Mouse (Mus musculus) embryo, embryonic 11 days (tissue): ENCODE results near the gene Glyctk.
"Not testable (repeated sequence)": the region's sequence is repeated elsewhere in the genome, so short reads cannot be mapped to it uniquely, and the experiment has no call there.

Experiments used
- DNase-seq: peaks from one replicate; pipeline ENCODE4 v3.0.0-alpha.2; 2015

Gene Glyctk

DNA sequence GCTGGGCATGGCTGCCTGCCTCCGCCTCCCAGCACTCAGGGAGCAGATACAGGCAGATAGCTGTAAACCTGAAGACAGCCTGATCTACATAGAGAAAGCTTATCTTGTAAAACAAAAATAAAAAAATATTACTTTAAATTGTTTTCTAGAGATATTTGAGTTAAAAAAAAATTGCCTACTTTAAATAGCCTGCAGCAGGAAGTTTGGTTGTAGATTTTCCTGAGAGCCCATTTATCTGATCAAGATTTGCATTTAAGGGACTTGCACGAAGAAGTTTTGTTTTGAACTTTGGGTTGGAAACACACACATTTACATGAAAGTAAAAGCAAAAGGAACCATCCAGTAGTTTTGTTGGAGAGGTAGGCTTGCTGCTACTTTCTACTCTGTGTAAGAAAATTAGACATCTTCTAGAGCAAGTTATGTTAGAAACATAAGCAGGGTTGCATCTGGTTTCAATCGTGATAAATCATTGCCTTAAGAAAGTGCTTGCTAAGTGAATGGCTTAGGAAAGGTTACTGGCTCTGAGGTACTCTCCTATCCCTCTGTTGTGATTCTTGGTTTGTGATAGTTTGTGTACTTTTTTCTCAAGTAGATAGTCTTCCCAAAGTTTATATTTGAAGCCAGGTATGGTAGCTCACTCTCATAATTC lies 17.7 kb upstream of the Glyctk start:
- DNase-seq, result no peak

DNA sequence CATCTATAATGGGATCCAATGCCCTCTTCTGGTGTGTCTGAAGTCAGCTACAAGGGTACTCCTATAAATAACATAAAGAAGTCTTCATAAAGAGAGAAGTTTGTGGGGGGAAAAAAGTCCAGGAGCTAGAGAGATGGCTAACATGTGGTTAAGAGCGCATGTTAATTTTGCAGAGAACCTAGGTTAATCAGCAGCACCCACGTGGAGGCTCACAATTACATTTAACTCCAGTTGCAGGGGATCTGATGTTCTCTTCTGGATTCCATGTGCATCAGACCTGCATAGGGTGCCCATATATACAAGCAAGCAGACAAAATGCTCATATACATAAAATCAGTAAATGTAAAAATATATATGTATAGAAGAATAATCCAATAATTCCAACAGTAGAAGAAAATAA lies 15.4 kb upstream of the Glyctk start:
- DNase-seq, result no peak

DNA sequence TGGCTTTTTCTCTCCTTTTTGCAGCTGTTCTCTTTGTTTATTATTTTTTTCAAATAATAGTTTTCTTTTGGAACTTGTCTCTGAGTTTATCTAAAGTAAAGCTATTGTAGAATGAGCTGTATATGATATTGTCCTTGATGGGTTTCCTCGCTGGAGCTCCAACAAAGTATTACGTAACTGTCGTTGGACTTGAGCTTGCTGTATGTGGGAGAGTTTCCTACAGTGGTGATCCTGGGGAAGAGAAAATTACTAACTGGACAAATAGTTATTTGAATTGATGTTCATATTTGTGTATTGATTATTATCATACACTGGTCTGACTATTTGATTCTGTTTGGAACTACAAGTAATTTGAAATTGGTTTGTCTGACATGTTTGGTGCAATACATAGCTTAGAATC lies 14.6 kb upstream of the Glyctk start:
- no peak for DNase-seq

DNA sequence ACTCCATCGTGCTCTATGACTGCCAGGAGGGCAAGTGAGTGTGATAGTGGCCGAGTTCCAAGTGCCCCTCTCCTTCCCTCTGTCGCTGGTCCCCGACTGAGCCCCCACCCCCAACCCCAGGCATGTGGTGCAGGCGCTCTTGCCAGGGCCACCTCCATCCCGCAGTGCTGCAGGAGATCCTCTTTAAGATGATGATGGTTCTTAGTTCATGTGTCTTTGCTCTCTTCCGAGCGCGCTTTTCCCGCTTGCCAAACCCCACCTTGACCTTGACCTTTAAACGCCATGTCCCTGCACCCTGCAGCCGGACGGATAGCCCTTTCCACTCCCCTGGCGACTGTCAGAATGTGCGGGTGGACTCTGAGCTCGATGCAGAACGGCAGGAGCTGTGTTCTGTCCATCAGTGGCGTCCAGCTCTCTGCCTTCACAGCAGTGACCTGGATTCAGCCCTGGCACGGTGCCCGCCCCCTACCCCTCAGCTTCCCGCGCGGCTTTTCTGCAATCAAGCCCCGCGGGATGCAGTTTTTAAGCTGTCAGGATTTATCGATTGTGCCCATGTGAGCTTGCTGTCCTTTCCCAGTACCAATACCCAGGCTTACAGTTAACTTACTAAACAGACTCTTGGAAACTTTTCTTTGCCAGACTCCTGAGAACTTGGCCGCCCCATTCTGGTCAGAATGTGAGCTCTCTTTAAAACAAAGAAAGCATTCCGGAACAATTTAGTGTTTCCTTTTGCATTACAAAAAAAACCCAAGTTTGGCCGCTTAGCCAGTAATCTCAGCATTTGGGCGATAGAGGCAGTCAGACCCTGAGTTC lies 13.6 kb upstream of the Glyctk start:
- peak; percentile 66 for DNase-seq

DNA sequence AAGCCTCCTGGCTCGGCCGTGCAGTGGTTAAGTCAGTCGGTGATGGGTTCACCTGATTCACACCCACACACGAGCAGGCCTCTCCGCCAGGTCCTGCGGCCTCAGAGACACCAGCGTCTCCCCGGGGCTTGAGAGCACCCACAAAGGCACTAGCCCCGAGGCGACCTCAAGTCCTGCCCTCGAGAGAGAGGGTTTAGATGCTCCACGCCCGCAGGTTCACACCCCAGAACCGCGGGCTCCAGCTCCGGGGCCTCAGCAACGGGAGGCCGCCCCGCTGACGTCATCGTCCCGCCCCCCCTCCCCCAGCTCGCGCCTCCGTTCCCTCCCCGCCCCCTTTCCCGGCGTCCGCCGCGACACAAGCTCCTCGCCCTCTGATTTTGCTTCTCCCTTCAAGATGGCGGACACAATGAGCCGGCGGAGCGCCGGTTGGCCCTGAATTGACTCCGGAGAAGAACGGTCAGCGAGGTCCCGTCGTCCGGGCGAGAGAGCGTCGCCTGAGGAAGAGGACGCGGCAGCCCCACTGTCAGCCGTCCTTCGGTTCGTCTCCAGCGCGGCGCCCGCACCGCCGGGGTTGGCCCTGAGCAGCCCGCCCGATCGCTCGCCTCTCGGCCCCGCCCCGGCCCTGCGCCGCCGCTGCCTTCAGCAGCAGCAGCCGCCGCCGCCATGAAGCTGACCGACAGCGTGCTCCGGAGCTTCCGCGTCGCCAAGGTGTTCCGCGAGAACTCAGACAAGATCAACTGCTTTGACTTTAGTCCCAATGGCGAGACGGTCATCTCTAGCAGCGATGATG lies 12.8 kb upstream of the Glyctk start, which contains the start of gene Wdr82:
Gene Wdr82 (plus strand): TSS at position 373 of the 790 bp plus-strand sequence.
- peak; percentile 95 for DNase-seq

DNA sequence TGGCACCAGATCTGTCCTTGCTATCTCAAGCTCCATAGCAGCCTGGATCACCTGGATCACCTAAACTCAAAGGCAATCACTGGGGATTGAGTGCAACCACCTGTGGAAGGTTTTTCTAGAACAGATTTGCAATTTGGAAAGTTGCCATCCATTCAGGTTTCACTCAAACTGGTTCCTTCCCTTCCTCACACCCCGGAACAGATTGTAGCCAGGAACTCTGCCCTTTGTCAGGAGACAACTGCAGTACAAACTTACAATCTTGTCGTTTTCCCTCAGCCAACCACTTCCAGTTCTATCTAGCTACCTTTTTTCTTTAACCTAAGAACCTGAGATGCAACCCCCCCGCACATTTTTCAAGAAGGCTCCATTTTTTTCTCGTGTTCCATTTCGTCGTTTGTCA lies 12.0 kb upstream of the Glyctk start:
- no peak for DNase-seq

DNA sequence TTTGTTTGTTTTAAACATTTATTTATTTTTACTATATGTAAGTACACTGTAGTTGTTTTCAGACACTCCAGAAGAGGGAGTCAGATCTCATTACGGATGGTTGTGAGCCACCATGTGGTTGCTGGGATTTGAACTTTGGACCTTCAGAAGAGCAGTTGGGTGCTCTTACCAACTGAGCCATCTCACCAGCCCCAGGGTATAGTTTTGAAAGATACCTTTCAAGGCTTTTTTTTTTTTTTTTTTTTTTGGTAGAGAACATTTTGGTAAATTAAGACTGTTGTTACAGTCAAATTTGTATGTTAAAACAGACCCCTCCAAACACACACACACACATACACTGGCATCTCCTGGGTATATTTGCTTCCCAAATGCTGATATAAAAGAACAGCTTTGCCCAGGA lies 11.1 kb upstream of the Glyctk start:
- not testable (repeated sequence) for DNase-seq

DNA sequence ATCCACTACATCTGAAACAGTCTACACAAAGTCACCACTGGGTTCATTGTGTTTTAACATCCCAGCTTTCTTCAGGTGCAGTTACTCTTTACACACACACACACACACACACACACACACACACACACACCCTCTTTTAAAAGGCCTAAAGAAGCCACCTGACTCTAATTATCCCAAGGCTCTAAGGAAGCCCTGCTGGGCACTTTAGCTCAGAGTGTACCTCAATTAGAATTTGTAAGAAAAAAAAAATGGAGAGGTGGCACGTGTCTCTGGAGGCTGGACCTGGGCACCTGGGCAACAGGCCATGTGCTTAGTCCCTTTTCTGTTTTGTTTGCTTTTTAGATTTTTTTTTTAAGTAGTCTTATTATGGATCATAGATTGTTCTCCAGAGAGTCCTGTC lies 9.8 kb upstream of the Glyctk start:
- no peak for DNase-seq

DNA sequence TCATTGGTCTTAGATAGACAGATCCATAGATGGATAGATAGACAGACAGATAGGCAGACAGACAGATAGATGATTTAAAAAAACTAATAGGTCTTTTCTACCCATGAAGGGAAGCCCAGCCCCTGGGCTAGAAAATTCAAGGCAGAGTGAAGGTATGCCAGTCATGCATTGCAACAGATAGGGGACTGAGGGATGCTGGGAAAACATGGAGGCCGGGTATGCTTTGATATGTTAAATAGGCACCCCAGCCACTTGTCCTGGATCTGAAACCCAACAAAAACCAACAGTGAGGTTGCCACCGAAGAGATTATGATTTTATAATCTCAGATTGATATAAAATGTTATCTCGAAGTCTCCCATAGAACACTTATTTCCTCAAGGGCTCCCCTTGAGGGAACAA lies 9.3 kb upstream of the Glyctk start:
- DNase-seq, result no peak

DNA sequence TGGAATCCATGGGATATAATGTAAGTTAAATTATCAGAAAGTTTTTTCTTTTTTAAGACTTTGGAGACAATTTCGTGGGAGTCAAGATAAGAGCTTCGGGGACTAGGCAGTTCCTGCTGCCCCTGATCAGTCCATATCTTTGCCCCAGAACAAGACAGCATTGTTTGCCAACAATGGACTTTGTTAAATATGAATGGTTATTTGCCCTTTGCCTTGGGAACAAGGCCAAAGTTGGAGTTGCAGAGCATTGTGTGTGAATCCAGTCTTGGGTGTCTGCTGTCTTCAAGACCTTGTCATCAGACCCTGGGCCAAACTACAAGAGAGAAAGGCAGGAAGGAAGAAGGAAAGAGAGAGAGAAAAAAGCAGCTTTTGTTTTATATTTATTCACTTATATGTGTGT lies 8.8 kb upstream of the Glyctk start:
- no peak for DNase-seq

DNA sequence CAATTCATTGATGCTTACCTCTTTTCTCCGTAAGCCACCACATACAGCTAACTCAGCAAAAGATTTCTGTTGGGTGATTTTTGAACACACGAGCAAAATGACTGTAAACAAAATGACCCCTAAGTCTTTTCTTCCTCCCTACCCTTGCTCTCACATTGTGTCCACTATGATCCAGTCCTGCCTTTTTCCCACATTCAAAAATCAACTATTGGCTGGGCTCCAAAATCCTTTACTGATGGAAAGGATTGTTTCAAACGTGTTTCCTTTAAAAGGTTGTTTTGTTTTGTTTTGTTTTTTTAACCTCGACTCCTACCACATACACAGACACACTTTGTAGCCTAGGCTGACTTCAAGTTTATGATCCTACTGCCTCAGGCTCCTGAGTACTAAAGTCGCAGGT lies 2.5 kb upstream of the Glyctk start:
- no peak for DNase-seq

DNA sequence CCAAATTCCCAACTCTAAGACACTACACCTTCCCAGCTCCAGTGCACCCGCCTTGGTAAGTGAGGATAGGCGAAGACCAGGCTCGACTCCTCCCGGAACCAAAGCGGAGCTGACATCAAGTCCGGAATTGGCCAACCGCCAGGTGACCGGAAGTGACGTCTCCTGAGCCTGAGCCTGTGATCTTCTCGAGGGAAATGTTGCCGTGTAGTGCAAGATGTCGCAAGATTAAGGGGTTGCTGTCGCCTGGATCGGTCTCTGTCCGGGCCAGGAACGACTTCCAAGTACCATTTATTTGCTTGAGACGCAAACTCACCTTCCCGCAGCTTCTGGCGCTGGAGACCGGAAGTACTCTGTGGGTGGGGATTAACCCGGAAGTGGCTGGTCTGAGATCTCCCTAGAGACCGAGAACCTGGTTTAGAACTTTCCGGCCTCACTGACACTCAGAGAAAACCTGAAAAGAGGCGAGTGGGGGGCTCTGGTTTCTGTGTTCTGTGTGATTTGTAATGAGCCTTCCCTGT lies 1.9 kb upstream of the Glyctk start:
- peak; percentile 95 for DNase-seq

DNA sequence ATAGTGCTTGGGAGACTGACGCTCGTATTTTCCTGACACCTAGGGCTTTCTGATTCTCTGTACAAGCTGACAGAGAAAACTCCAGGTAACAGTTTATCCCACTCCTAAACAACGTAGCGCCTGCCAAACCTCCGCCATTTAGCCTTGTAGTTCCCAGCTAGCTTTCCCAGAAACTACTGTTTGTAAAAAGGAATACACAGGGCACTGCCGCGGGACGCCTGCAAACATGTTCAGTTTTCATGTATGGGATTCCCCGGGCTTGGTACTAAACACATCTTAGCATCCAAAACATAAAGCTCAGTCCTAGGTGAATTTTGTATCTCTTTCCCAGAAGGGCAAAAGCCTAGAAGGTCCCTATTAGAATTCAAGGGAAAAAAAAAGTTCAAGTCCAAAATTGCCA lies 1.3 kb upstream of the Glyctk start:
- DNase-seq, result no peak

DNA sequence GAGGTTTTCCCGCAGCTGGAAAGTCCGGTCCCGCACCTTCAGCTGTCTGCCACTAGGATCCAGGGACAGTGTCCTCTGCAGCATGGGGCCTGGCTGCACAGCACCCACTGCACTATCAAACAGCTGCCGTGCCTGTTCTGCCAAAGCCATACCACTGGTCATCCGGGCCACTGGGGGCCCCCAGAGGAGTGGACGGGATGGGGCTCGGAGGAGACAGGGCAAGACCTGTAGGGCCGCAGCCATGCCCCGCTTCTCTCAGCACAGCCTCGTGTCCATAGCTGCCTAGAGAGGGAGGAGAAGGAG lies 364 bp downstream of the Glyctk start:
- DNase-seq, result no peak

DNA sequence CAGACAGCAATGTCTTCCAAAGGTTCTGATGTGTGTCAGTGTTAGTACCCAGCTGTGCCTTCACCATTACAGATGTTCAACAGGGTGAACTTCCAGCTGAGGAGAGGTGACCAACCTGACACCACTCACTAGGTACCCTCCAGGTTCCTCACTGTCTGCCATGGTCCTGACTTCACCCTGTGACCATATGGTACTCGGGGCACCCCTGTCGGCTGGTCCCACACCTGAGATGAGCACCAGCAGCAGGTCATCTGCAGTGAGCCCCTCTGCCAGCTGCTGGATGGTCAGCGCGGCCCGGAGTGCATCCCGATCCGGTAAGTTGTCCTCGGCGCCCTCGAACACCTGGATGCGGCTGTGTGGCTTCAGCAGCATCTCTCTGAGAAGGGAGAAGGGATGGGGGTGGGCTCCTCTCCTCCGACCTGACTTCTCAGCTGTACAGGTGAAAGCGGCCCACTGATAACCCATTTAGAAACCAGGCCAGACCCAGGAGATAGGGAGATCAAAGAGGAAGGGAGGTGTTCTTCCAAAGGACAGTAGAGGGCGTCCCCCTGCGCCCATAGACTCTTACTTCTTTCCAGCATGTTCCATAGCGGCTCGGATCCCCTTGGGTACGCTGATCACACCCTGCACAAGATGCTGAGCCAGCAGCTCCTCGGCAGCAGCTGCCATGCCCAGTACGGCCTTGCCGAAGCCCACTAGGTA lies 866 bp downstream of the Glyctk start:
- no peak for DNase-seq

DNA sequence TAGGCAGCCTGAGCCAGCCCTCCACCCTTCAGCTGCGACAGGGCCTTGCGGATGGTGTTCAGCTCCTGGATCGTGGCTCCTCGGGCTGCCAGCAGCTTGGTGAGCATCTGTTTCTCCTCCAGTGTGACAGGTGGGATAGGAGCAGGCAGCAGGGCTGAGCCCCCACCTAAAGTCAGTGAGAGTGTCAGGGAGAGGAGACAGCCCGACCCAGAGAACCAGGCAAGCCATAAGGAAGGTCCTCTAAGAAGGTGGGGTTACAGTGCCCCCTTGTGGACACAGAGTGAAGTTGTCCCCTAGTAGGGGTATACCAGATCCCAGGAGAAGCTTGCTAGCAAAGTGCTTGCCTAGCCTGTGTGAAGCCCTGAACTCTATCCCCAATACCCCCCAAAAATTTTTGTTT lies 1.5 kb downstream of the Glyctk start:
- DNase-seq, result peak; percentile 79

DNA sequence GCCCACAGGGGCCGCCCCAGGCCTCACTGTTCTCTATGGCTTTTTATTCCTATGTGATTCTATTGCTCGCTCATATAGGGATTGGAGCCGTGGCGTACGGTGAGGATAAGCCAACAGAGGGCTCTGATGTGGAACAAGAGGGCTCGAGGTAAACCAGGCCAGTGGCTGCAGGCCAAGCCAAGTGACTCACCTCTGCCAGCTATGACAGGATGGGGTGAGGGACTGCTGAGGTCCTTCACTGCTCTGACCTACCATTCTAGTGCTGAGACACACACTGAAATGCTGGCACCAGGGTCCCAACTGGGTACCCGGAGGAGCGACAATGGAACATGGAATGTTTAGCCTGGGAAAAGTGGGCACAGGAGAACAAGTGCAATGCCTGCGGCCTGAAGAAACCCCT lies 3.8 kb downstream of the Glyctk start:
- no peak for DNase-seq

DNA sequence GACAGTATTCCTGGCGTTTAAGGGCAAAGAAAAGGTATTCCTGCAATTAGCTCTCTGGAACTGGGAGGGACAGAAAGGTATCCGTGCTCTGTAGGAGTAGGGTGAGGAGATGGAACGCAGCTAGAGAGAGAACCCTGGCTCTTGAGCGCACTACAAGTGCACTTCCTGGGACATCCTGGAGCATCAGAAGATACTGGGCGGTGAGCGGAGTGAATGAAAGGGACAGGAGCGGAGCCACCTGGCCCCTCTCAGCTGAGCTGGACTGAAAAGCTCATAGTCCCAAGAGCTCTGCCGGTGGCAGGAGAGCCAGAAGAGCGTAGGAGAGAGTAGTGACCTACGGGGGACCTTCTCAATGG lies 8.6 kb downstream of the Glyctk start:
- no peak for DNase-seq

DNA sequence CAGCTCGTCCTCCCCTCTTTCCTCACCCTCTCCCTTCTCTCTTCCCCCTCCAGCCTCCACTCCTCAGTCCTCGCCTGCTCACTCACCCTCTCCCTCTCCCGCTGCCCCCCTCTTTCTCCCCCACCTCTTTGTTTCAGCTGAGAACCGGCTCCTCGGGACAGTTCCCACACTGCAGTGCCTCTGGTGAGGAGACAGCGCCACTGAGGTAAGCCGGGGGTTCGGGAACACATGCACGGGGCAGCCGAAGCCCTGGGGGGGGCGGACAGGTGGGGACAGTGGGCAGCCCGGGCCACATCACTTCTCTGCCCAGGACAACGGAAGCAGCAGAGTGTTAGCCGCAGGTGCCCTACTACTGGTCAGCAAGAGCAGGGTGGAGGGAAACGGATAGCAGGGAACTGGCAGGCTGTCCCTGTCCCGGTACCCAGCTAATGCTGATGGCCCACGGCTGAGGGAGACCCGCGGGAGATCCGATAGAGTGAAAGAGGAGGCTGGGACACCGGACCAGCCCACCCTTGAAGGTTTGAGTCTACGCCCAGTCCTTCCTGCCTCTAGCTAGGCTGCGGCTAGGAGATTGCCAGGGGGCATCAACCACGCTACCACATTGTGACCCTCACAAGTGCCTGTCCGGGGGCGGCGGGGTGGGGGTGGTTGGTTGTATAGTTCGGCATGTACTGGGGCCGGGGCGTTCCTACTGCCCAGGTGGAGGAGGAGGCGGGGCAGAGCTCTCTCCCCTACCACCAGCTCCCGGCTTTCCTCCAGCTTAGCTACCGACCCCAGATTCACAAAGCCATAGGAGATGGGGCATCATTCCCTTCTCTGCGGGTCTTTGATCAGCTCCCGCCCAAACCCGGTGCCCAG lies 9.2 kb downstream of the Glyctk start:
- peak; percentile 70 for DNase-seq

DNA sequence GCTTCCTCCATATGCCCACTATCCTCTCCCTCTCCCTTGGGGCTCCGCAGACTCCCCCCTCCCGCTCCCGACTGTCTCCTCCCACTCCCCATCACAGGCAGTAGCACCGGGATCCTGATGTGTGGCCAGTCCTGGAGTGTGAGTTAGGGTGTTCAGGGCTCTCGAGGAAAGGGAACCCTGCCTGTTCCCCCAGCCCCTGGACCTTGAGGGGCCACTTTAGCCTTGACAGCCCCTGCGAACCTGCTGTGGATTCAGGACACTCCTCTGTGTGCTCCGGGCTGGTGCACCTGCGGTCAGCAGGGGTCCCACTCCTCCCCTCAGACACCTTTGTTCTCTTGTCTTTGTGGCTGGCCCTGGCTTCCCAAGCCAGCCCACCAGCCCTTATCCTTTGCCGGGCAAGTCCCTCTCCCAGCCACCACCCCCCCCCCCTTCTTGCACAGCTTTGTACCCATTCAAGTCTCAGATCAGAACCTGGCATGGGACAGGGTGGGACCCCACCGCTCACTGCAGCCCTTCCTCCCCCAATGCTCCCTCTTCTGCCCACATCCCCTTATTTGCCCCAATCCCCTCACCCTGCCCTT lies 10.0 kb downstream of the Glyctk start:
- peak; percentile 42 for DNase-seq

DNA sequence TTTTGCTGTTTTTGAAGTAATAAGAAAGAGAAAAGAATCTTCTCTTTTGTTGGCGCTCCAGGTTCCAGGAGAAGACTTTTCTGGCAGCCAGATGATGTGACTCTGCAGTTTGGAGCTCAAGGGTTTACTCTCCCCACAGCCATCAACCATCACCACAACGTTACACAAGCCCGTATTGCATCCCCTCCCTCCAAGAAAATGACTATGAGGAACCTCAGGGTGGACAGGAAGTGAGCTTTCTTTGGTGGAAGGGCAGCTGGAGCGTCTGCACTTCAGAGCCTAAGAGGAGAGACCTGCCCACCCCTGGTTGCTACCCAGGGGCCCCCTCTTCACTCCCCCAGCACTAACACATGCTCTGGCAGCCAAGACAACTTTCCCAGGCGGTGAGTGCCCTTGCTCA lies 10.7 kb downstream of the Glyctk start:
- DNase-seq, result no peak

DNA sequence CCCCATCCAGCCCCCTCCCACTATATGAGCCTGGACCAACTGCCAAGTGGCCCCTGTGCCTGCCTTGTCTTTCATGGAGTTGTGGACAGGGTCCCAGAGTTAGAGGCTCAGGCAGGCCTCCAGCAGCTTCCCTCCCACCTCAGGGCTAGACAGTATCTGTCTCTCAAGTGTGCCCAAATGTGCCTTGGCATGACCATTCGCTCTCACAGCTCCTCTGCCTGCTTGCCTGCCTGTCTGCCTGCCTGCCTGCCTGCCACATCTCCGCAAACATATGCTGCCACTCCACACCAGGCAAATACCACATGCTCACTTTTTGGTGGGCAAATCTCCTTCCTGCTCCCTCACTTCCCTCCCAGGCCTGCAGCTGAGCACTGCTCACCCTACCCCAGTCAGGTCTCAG lies 12.4 kb downstream of the Glyctk start:
- DNase-seq, result no peak
